Mouse (Mus musculus) heart, postnatal 14 days (tissue): ENCODE data around the gene Cic. TPM values are rescaled to one million over a fixed set of nuclear protein-coding genes. Genes with fewer than 3 reads are reported as not detected.

Source experiments
- DNase-seq, 2 experiments: peaks; one replicate each; pipeline ENCODE4 v3.0.0; 2021 to 2022
- intact Hi-C: fragments of 180-260 bp; cut with DNase I; formaldehyde crosslinking; loops from one replicate; pipeline ENCODE4 v1.15.1; 2025
- total RNA-seq, 2 experiments: library from RNA; stranded (reverse); gene quantifications; 2 replicates each; pipeline ENCODE4 v1.2.3; 2021

Cic gene
- total RNA-seq, 2 experiments from 2014 or later, result 71.2 to 78.7 TPM

GRCm38 (mm10) chr7:25238829-25239623 is 28.5 kb upstream of the Cic start:
- intact Hi-C loops, result loop anchor here (1.0 to 5.0 kb wide), 2 partner anchors 8 to 143 kb away; no protein-coding TSS in a partner anchor
- DNase-seq, result peak; percentile 82

GRCm38 (mm10) chr7:25240631-25241030 is 26.9 kb upstream of the Cic start:
- no peak for DNase-seq
- intact Hi-C loops, result loop anchor here (1.0 to 5.0 kb wide), 3 partner anchors 37 to 157 kb away; partner anchors contain the start of genes Lipe and Megf8

GRCm38 (mm10) chr7:25241062-25241461 is 26.4 kb upstream of the Cic start:
- DNase-seq, result peak; percentile 53 to 75
- intact Hi-C loops, result loop anchor here (1.0 to 5.0 kb wide), 3 partner anchors 36 to 156 kb away; partner anchors contain the start of genes Lipe and Megf8

DNA sequence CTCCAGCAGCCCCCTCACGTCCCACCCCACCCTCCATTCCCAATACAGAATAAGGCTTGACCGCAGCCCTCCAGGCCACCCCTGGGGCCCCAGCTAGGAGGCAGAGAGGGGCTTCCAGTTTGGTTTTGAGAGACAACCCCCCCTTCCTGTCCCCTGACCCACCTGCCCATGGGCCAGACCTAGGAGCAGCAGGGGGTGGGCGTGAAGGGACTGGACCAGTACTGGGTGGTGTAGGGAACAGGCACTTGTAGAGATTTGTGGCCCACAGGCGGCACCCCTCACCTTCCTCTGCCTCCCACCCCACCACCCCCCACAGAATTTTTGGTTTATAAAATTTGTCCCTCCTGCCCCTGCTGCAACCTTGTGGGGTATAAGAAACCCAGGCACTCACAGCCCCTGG is 24.1 kb upstream of the Cic start:
- intact Hi-C loops, result loop anchor here (5.0 kb wide), 1 partner anchor 154 kb away; the partner anchor contains the start of gene Lipe
- no peak for DNase-seq

DNA sequence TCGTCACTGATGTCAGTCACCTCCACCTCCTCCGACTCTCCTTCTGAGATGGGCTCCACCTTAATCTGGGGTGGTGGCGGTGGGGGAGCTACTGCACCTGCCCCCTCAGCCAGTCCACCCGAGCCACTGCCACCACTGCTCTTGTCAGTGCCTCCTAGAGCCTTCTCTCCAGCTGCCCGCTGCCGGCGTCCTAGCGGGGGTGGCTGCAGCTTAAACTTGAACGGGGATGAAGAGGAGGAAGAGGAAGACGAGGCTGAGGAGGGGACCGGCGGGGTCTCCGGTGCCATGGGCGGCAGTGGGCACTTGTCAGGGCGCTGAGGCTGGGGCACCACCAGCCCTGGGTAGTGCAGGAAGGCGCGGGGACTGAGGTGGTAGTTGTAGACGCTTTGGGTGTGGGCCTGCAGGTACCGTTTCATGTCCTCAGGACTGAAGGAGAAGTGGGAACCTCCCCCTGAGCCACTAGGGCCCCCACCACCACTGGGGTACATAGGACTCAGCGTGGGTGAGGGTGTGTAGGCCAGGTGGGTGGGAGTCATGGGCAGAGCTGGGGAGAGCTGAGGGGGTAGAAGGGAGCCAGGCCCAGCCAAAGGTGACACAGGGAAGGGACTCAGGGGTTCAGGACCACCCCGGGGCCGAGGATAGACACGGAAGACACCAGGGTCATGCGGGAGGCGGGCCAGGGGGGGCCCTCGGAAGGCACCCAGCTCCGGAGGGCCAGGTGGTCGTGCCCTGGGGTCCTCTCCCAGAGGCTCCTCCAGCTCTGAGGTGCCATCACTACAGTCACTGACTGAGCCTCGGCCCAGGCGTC is 22.7 kb upstream of the Cic start:
- intact Hi-C loops, result loop anchor here (5.0 kb wide), 1 partner anchor 153 kb away; the partner anchor contains the start of gene Lipe

DNA sequence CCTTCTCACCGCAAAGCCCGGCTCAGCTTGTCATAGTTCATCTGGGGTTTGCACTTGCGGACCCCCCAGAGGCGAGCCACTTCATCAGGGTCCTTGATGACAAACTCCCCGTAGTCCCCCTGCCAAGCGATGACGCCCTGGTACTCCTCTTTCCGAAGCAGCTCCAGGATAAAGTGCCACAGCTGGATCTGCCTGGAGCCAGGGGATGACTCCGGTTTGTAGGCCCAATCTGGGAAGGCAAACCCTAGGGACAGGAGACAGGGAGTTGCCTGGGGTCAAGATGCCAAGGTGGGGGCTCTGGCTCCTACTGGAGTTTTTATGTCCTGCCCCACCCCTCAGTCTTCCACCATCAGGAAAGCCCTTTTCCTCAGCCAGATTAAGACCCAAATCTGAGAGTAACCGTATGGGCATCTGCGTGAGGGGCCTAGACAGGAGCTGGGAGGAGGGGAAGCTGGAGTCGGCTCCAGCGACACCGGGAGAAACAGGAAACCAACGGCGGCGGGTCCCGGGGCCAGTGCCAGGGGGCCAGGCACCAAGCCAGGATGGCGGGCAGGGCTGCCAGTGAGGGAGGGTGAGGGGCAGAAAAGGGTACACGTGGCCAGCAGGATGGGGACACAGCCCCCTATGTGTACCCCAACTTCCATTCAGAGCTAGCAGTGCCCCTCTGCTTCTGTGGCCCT is 21.3 kb upstream of the Cic start:
- intact Hi-C loops, result no loop called here
- peak; percentile 69 to 77 for DNase-seq

More for the DNA sequence above, 22.7 kb upstream of the Cic start:
- DNase-seq, result no peak

GRCm38 (mm10) chr7:25246759-25247137 is 20.8 kb upstream of the Cic start:
- no peak for DNase-seq
- intact Hi-C loops, result loop anchor here (1.0 kb wide), 1 partner anchor 7 kb away; no protein-coding TSS in a partner anchor

GRCm38 (mm10) chr7:25247498-25247897 is 20.0 kb upstream of the Cic start:
- intact Hi-C loops, result loop anchor here (1.0 kb wide), 1 partner anchor 8 kb away; no protein-coding TSS in a partner anchor
- DNase-seq, result no peak

- peak; percentile 49 to 52 for DNase-seq
- intact Hi-C loops, result no loop called here
These were observed 19.4 kb upstream of the Cic start for GRCm38 (mm10) chr7:25248018-25248647.

- intact Hi-C loops, result loop anchor here (1.0 kb wide), 1 partner anchor 29 kb away; no protein-coding TSS in a partner anchor
- no peak for DNase-seq
These were observed 18.6 kb upstream of the Cic start for GRCm38 (mm10) chr7:25248846-25249313.

DNA sequence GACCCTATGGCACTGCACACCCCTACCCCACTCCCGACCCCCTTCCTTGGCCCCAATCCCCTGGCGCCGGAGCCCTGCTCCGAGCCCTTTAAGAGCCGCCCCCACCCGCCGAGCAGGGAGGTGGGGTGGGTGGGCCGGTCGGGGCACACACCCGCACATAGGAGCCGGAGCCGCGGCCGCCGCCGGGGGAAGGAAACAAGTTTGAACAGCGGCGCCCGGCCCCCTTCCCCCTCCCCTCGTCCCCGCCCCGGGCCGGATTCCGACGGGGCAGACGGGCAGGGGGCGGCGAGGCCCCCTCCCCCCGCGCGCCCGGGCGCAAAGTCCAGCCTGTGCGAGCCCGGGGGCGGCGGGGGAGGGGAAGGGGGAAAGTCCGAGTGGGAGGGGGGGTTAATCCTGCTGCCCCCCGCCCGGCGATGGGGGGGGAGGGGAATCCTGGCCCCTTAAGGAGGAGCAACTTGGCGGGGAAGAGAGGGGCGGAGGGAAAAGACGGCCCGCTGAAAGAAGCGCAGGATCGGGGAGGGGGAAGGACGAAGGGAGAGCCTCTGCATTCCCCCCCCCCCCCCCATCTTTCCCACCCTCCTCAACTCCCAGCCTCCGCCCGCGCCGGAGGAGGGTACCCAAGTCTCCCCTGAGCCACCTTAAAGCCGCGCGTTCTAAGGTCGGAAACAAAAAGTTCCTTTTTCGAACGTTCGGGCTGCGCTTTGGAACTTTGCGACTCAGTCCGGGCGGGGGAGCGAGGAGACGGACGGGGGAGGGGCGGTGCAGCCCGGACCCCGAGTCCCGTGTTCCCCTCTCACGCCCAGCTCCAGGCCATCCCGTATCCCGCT is 18.0 kb upstream of the Cic start:
- intact Hi-C loops, result loop anchor here (1.0 kb wide), 1 partner anchor 29 kb away; no protein-coding TSS in a partner anchor
- peak; percentile 82 to 87 for DNase-seq

GRCm38 (mm10) chr7:25250141-25250972 is 17.1 kb upstream of the Cic start, which contains the start of gene Erf:
TSS of gene Erf (minus strand) at chr7:25250761.
- peak; percentile 97 to 99 for DNase-seq
- intact Hi-C loops, result no loop called here

DNA sequence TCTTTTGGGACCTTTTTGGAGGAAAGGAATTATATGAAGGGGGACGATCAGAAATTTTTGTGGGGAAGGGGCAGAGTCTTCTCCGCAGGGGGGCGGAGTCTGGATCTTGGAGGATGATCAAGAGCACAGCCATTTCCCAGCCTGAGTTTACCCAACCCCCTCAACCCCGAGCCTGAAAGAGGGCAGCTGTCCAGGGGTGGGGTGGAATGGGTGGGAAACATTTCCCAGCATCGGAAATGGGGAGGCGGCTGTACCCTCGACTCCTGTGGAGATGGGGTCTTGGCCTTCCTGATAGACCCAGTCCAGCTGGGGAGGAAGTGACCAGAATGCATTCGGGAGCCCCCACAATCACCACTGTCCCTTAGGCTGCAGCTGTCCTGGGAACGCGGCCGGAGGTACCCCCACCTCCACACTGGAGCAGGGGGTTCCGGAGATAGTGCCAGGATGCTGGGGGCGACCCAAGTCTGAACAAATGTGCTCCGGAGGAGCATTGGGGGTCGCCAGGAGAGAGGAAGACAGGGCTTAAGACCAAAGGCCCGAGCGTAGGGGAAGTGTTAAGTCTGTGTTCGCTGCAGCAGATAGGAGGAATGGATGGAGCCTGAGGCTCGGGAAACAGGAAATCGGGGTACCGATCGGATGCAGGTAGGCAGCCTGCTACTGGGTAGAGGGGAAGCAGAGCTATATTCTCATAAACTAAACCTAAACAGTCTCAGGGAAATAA is 16.3 kb upstream of the Cic start:
- peak; percentile 82 to 83 for DNase-seq
- intact Hi-C loops, result no loop called here

DNA sequence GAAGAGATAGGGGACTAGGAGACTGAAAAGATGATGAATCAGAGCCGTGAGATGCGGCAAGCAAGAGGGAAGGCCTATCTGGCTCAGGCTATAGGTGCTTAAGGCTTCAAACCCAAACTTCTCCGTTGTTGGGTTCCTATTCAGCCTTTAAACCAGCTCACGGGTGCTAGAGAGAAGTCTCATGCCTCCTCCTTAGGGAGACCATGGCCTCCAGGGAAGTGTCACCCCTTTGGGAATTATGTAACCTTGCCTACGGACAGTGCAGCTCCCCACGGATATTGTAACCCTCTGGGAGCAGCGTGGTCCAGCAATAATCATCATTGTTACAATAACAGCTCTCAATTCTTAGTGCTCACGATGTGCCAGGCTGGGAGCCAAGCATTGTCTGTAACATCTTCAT is 15.7 kb upstream of the Cic start:
- intact Hi-C loops, result loop anchor here (2.0 kb wide), 1 partner anchor 15 kb away; the partner anchor contains the start of gene Cic
- DNase-seq, result peak in 1 of 2 experiments; percentile 36

- intact Hi-C loops, result no loop called here
- no peak for DNase-seq
These were observed 5.6 kb upstream of the Cic start for GRCm38 (mm10) chr7:25261896-25262295.

DNA sequence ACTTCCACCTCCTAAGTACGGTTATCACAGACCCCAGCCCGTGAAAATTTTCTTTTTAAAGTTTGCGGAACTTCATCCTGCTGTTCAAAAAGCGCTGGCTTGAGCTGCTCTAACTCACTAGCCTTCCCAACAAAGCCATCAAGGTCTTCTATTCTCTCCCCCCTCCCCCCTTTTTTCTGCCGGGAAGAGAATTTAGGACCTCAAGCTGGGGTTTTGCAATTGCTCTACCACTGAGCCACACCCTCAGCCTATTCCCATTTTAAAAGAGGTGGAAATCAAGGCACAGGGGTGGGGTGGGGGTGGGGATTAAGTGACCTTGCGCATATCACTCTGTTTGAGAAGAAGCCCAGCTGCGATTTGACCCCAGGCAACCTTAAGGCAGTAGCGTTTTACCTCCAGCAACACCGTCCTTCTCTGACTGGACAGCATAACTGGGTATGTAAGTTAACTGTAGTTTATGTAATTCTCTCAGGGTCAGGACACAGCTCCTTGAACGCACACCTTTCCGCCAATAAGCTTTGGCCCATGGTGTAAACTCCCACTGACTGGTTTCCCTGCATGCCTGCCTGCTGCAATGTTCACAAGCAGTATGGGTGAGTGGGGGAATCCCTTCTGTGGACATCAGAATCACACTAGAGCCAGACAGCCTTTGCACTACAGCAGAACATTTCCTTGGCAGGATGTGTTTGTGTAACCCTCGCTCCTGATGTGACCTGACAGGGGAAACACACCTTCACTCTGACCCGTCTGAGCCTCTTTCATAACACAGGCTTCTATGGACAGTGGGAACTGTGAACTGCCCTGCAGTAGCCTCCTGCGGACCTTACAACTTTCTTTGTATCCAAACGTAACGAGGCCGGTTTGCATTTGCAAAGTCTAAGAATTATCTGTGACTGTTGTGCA is 3.3 kb upstream of the Cic start:
- intact Hi-C loops, result no loop called here
- DNase-seq, result no peak
